Mouse (Mus musculus) kidney, adult 2 months (tissue): ENCODE measurements at regions not wholly inside any gene's neighbourhood (a gene's known extent, or its start where the extent isn't known, plus 50 kb on each side); places are given as distances from the start of the nearest gene placed in this dataset.

Experiments
- CTCF ChIP-seq: fragments of 200-500 bp; conservative IDR thresholded peaks from 2 replicates; pipeline ENCODE4 v1.5.1; 2011; ENCODE audit warnings: low read depth, mild to moderate bottlenecking, control low read depth, low read length, moderate library complexity, mixed read lengths; ENCODE audit not compliant: insufficient read depth, insufficient read length
- POLR2A ChIP-seq: fragments of 200-500 bp; IDR thresholded peaks from one replicate; pipeline ENCODE4 v1.6.1; 2011; ENCODE audit warnings: low read depth, low read length, control low read depth

- TF ChIP-seq POLR2A (no peak), CTCF (no peak)
Observed at GRCm38 (mm10) chr7:111157287-111157686, 74.5 kb upstream of the Eif4g2 start.
